Mouse (Mus musculus) hindbrain, embryonic 16.5 days (tissue): Measurements from ENCODE around the gene Rinl. TPM values are rescaled to one million over a fixed set of nuclear protein-coding genes. Genes with fewer than 3 reads are reported as not detected.

ENCODE experiments used
- ATAC-seq: fragments of 200-750 bp; cut with Nextera tagmentation; 2 replicates; pipeline ENCODE4 v1.8.0; 2017; ENCODE audit warnings: moderate TSS enrichment, moderate library complexity
- H3K27ac ChIP-seq: fragments of 300-500 bp; sonication (generic); 2 replicates; pipeline ENCODE4 v1.5.1; 2014; ENCODE audit warnings: low read depth, mild to moderate bottlenecking, control low read depth, low read length, moderate library complexity
- H3K27me3 ChIP-seq: fragments of 300-500 bp; sonication (generic); replicated peaks from 2 replicates; pipeline ENCODE4 v1.6.1; 2014; ENCODE audit warnings: low read length; ENCODE audit not compliant: control insufficient read depth, insufficient read depth
- H3K36me3 ChIP-seq: fragments of 300-500 bp; sonication (generic); 2 replicates; pipeline ENCODE4 v1.6.1; 2014; ENCODE audit warnings: mild to moderate bottlenecking, low read length, moderate library complexity, mixed read lengths; ENCODE audit not compliant: control insufficient read depth, insufficient read depth
- H3K4me1 ChIP-seq: fragments of 300-500 bp; sonication (generic); 2 replicates; pipeline ENCODE4 v1.6.1; 2014; ENCODE audit warnings: low read depth, low read length; ENCODE audit not compliant: control insufficient read depth, insufficient read depth
- H3K4me2 ChIP-seq: fragments of 300-500 bp; sonication (generic); 2 replicates; pipeline ENCODE4 v1.6.1; 2014; ENCODE audit warnings: mild to moderate bottlenecking, low read length, control low read depth, moderate library complexity
- H3K4me3 ChIP-seq: fragments of 300-500 bp; sonication (generic); 2 replicates; pipeline ENCODE4 v1.5.1; 2014; ENCODE audit warnings: mild to moderate bottlenecking, low read length, control low read depth, moderate library complexity
- H3K9ac ChIP-seq: fragments of 300-500 bp; sonication (generic); 2 replicates; pipeline ENCODE4 v1.6.1; 2014; ENCODE audit warnings: low read depth, mild to moderate bottlenecking, control low read depth, low read length, moderate library complexity
- H3K9me3 ChIP-seq: fragments of 300-500 bp; sonication (generic); 2 replicates; pipeline ENCODE4 v1.6.1; 2014; ENCODE audit warnings: mild to moderate bottlenecking, low read length, moderate library complexity; ENCODE audit not compliant: control insufficient read depth
- WGBS: fragments of 180-500 bp; shearing (Covaris S2); extraction: QIAGEN DNeasy Blood & Tissue Kit; methylation state at CpG from one replicate; pipeline ENCODE4 v1.1.7; 2014; 5-methylcytosine and 5-hydroxymethylcytosine counted together
- polyA plus RNA-seq: library from polyadenylated mRNA; unstranded; fragments of >200 nt; fragmentation: Nextera tagmentation; extraction: Ambion mirVana; gene quantifications from 2 replicates; pipeline ENCODE4 v1.2.1, GENCODE M21; 2015

Gene Rinl
- polyA plus RNA-seq, 1 experiment from 2014 or later, result 2.8 TPM

- Histone ChIP-seq H3K36me3 (peaks cover 23% of the 10 kb centered on the region), H3K4me3 (peak overlapping the region; percentile 88), H3K4me1 (peaks cover 22% of the 10 kb centered on the region), H3K27ac (peak overlapping the region; percentile 100), H3K9ac (peak overlapping the region; percentile 97), H3K4me2 (peak overlapping the region; percentile 99), H3K27me3 (no peaks in the 10 kb centered on the region), H3K9me3 (no peaks in the 10 kb centered on the region)
- under 1% methylated on average over 69 of the region's 70 CpGs for WGBS
- ATAC-seq, result peak; percentile 94
Measured at GRCm38 (mm10) chr7:28810107-28811066, 21.6 kb downstream of the Rinl start.

- peak overlapping the region; percentile 73 for H3K4me2 ChIP-seq
- WGBS, result under 1% methylated on average over 40 of the region's 40 CpGs
- no peak for ATAC-seq
- peaks cover 32% of the 10 kb centered on the region for H3K36me3 ChIP-seq
- no peaks in the 10 kb centered on the region for H3K27me3 ChIP-seq
- H3K4me1 ChIP-seq, result peaks cover 22% of the 10 kb centered on the region
- H3K9me3 ChIP-seq, result no peaks in the 10 kb centered on the region
- H3K27ac ChIP-seq, result peak overlapping the region; percentile 99
- peak overlapping the region; percentile 92 for H3K9ac ChIP-seq
- H3K4me3 ChIP-seq, result peak overlapping the region; percentile 88
Measured at GRCm38 (mm10) chr7:28811228-28811627, 22.5 kb downstream of the Rinl start.

GRCm38 (mm10) chr7:28811640-28812275 lies 23.0 kb downstream of the Rinl start:
- Histone ChIP-seq H3K27me3 (no peaks in the 10 kb centered on the region), H3K4me3 (peak overlapping the region; percentile 88), H3K9ac (peak overlapping the region; percentile 92), H3K4me2 (peak overlapping the region; percentile 73), H3K4me1 (peaks cover 22% of the 10 kb centered on the region), H3K9me3 (no peaks in the 10 kb centered on the region), H3K36me3 (peaks cover 36% of the 10 kb centered on the region), H3K27ac (peak overlapping the region; percentile 99; the same call in 1 of the 2 replicates)
- WGBS, result 10% methylated on average over 7 of the region's 7 CpGs
- no peak for ATAC-seq

GRCm38 (mm10) chr7:28812436-28812835 lies 23.7 kb downstream of the Rinl start:
- H3K9ac ChIP-seq, result peak overlapping the region; percentile 92

GRCm38 (mm10) chr7:28812949-28813348 lies 24.2 kb downstream of the Rinl start:
- H3K36me3 ChIP-seq, result peaks cover 43% of the 10 kb centered on the region
- ATAC-seq, result no peak
- peak overlapping the region; percentile 73 for H3K4me2 ChIP-seq
- no peaks in the 10 kb centered on the region for H3K9me3 ChIP-seq
- H3K4me3 ChIP-seq, result no peak overlapping the region; the same call in 1 of the 2 replicates
- WGBS, result 83% methylated on average over 5 of the region's 5 CpGs
- peaks cover 23% of the 10 kb centered on the region for H3K4me1 ChIP-seq
- H3K27me3 ChIP-seq, result no peaks in the 10 kb centered on the region
- no peak overlapping the region for H3K27ac ChIP-seq
- H3K9ac ChIP-seq, result no peak overlapping the region

More at GRCm38 (mm10) chr7:28812436-28812835, 23.7 kb downstream of the Rinl start:
- H3K27ac ChIP-seq, result no peak overlapping the region; the same call in 1 of the 2 replicates
- H3K4me2 ChIP-seq, result peak overlapping the region; percentile 73
- H3K27me3 ChIP-seq, result no peaks in the 10 kb centered on the region
- no peaks in the 10 kb centered on the region for H3K9me3 ChIP-seq
- ATAC-seq, result no peak
- peaks cover 27% of the 10 kb centered on the region for H3K4me1 ChIP-seq
- peak overlapping the region; percentile 88 for H3K4me3 ChIP-seq
- WGBS, result 71% methylated on average over 4 of the region's 4 CpGs
- peaks cover 40% of the 10 kb centered on the region for H3K36me3 ChIP-seq

- Histone ChIP-seq H3K9ac (no peak overlapping the region), H3K4me2 (no peak overlapping the region), H3K9me3 (no peaks in the 10 kb centered on the region), H3K27ac (no peak overlapping the region), H3K4me1 (peaks cover 19% of the 10 kb centered on the region), H3K36me3 (peaks cover 54% of the 10 kb centered on the region), H3K27me3 (no peaks in the 10 kb centered on the region), H3K4me3 (no peak overlapping the region)
- 92% methylated on average over 5 of the region's 5 CpGs for WGBS
- no peak for ATAC-seq
Measured at GRCm38 (mm10) chr7:28814306-28815034, 25.7 kb downstream of the Rinl start.

- no peak for ATAC-seq
- Histone ChIP-seq H3K27ac (no peak overlapping the region), H3K4me2 (no peak overlapping the region), H3K4me1 (peaks cover 24% of the 10 kb centered on the region), H3K4me3 (no peak overlapping the region), H3K9me3 (no peaks in the 10 kb centered on the region), H3K9ac (no peak overlapping the region), H3K27me3 (no peaks in the 10 kb centered on the region), H3K36me3 (peaks cover 62% of the 10 kb centered on the region)
- WGBS, result 89% methylated on average over 9 of the region's 9 CpGs
Measured at GRCm38 (mm10) chr7:28815230-28815629, 26.5 kb downstream of the Rinl start.

GRCm38 (mm10) chr7:28816201-28816600 lies 27.4 kb downstream of the Rinl start:
- Histone ChIP-seq H3K4me3 (no peak overlapping the region), H3K4me2 (no peak overlapping the region), H3K4me1 (peaks cover 24% of the 10 kb centered on the region), H3K27ac (no peak overlapping the region), H3K9me3 (no peaks in the 10 kb centered on the region), H3K27me3 (no peaks in the 10 kb centered on the region), H3K36me3 (peaks cover 71% of the 10 kb centered on the region), H3K9ac (no peak overlapping the region)
- no peak for ATAC-seq
- 75% methylated on average over 9 of the region's 9 CpGs for WGBS
